Mouse (Mus musculus) ES-E14 (cell line): ENCODE results near the gene Kalrn.

Source experiments
- CHD2 ChIP-seq: IDR thresholded peaks from 2 replicates; pipeline ENCODE4 v1.6.1; 2014; ENCODE audit warnings: mild to moderate bottlenecking, low read depth, low read length, inconsistent platforms
- HCFC1 ChIP-seq: IDR thresholded peaks from 2 replicates; pipeline ENCODE4 v1.6.1; 2012; ENCODE audit warnings: low read length, inconsistent platforms, borderline replicate concordance; ENCODE audit not compliant: insufficient read depth
- MAFK ChIP-seq: IDR thresholded peaks from 2 replicates; pipeline ENCODE4 v1.6.1; 2014; ENCODE audit warnings: mild to moderate bottlenecking, low read depth, low read length, inconsistent platforms; ENCODE audit not compliant: insufficient read depth
- ZC3H11A ChIP-seq: IDR thresholded peaks from 2 replicates; pipeline ENCODE4 v1.6.1; 2012; ENCODE audit warnings: low read depth, mild to moderate bottlenecking, inconsistent platforms, low read length, borderline replicate concordance

DNA sequence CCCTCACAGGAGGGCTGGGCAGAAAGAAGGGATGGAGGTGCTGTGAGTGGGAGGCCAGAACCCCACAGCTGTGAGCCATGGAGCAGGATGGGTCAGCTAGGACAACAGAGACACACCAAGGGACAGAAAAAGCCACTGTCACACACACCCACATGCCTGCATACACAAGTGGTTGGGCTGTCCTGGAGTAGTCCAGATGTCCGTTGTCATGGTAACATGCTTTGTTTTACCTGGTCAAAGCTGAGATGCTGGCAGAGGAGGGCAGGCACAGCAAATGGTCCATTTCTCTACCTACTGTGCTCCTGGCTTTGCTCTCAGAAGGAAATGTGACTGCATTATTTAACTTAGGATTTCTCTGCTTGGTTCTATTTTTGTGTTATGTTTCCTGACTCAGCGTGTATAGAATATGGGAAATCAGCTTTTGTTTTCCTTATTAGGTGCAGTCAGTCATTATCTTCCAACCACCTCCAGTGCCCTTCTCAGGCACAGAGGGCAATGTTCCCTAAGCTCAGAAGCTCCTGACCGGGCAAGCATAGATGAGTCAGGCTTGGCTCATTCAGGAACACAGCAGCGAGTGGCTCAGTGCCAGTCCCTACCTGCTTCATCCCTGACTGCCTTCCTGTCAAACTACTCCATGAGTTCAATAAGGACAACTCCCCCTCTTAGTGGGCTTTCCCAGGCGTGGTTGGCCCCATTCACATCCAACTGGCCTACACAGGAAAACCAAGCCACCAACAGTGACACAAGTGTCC is 183.6 kb downstream of the Kalrn start:
- TF ChIP-seq HCFC1 (no peak), CHD2 (no peak), MAFK (no peak), ZC3H11A (no peak)
